Mouse (Mus musculus): ENCODE measurements around the gene Krtap28-13. TPM values are rescaled to one million over a fixed set of nuclear protein-coding genes. Genes with fewer than 3 reads are reported as not detected.
A peak's percentile ranks its signal among the peaks of the same experiment; 100 is the strongest.

The Krtap28-13 gene
- total RNA-seq, 2 experiments from 2014 or later = not detected

- no peak for DNase-seq (ENCODE audit: low spot score in 2 of 2)
These were observed 24.1 kb downstream of the Krtap28-13 start for GRCm38 (mm10) chr1:83084790-83085189.

GRCm38 (mm10) chr1:83091268-83091667 is 30.5 kb downstream of the Krtap28-13 start:
- DNase-seq (ENCODE audit: low spot score in 2 of 2) = no peak

- DNase-seq (ENCODE audit: low spot score in 2 of 2) = no peak
These were observed 36.2 kb downstream of the Krtap28-13 start for GRCm38 (mm10) chr1:83096935-83097334.

GRCm38 (mm10) chr1:83099160-83099559 is 38.4 kb downstream of the Krtap28-13 start:
- no peak for DNase-seq (ENCODE audit: low spot score in 2 of 2)

GRCm38 (mm10) chr1:83099580-83100137 is 38.9 kb downstream of the Krtap28-13 start:
- no peak for DNase-seq (ENCODE audit: low spot score in 2 of 2)

- peak in 1 of 2 experiments; percentile 6 for DNase-seq (ENCODE audit: low spot score in 2 of 2)
These were observed 41.2 kb downstream of the Krtap28-13 start for GRCm38 (mm10) chr1:83101891-83102290.

- DNase-seq (ENCODE audit: low spot score in 2 of 2) = no peak
These were observed 44.7 kb downstream of the Krtap28-13 start for GRCm38 (mm10) chr1:83105464-83105863.

GRCm38 (mm10) chr1:83107410-83107978 is 46.8 kb downstream of the Krtap28-13 start:
- no peak for DNase-seq (ENCODE audit: low spot score in 2 of 2)

- DNase-seq (ENCODE audit: low spot score in 2 of 2) = no peak
These were observed 50.3 kb downstream of the Krtap28-13 start for GRCm38 (mm10) chr1:83110992-83111391.

Other genes starting within 250 kb of the Krtap28-13 start
- gene Agfg1, start 221.4 kb upstream of the Krtap28-13 start, total RNA-seq (2021) = 10 to 100 TPM; 80.4 to 83.2 TPM
- gene A030005L19Rik, start 147.6 kb upstream of the Krtap28-13 start, total RNA-seq (2021) = under 1 TPM in 1 of 2 experiments, not detected in 1; 0.83 TPM
- not detected for gene A030014E15Rik, start 136.0 kb upstream of the Krtap28-13 start, total RNA-seq (2021)
- gene Gm6217, start 129.5 kb upstream of the Krtap28-13 start, total RNA-seq (2021) = not detected
- gene A030003K21Rik, start 117.5 kb upstream of the Krtap28-13 start, total RNA-seq (2021) = not detected
- not detected for gene Gm7544, start 104.9 kb upstream of the Krtap28-13 start, total RNA-seq (2021)
- gene Gm47955, start 100.6 kb upstream of the Krtap28-13 start, total RNA-seq (2021) = not detected
- not detected for gene Gm47959, start 60.4 kb upstream of the Krtap28-13 start, total RNA-seq (2021)
- 1 to 10 TPM; 2.4 to 3.7 TPM for gene Slc19a3, start 22.5 kb upstream of the Krtap28-13 start, total RNA-seq (2021)
- gene Krtap28-10, start 18.4 kb upstream of the Krtap28-13 start, total RNA-seq (2021) = not detected
- not detected for gene Gm47969, start 16.0 kb upstream of the Krtap28-13 start, total RNA-seq (2021)
- not detected for gene A030005K14Rik, start 1.6 kb upstream of the Krtap28-13 start, total RNA-seq (2021)
- gene Ccl20, start 55.8 kb downstream of the Krtap28-13 start, total RNA-seq (2021) = not detected
- gene Daw1, start 98.8 kb downstream of the Krtap28-13 start, total RNA-seq (2021) = 1 to 10 TPM in 1 of 2 experiments, under 1 TPM in 1; 0.62 to 1.8 TPM

All from layer of hippocampus, postnatal 14 days (tissue).